Mouse (Mus musculus): ENCODE results near the gene Fam69a.

DNA sequence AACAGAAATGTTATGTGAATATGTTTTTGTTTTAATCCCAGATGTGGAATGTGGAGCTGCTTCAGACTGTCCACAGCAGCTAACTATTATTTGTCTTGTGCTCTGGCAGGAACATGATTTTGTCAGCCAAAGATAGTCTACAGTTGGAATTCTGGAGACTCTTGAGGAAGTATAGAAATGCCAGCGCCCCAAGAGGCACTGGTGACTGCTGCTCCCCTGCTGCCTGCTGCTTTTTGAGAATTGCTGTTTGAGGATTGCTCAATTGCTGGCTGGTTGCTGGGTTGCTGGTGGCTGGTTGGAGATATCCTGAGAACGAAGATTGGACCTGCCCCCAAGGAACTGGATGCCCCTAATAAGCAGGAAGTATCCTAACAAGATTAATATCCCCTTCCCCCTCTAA, 22.8 kb upstream of the Fam69a start:
- TF ChIP-seq GATA1 (IDR thresholded peaks at IDR 0.05; ENCODE audit: borderline replicate concordance, low read length) = no peak
- no peak for TF ChIP-seq FLI1 (IDR thresholded peaks at IDR 0.05; ENCODE audit: low read length)
